ENCODE assay signal across 8 mouse cellular contexts in genomic region chr7:112336213-112336631, GRCm38 (mm10).
A peak's percentile ranks its signal among the peaks of the same experiment; 100 is the strongest.
DNase-seq lines count a peak whose midpoint lies in the region; ATAC-seq lines count a peak whose summit lies in the region.

No protein-coding gene starts in this region.

- H3K4me3 ChIP-seq in hindbrain, embryonic 10.5 days: no peak overlapping the region
- no peak overlapping the region for H3K4me3 ChIP-seq in hindbrain, embryonic 12.5 days
- no peak overlapping the region for H3K4me3 ChIP-seq in liver, embryonic 12.5 days

- DNase-seq in hindbrain, embryonic 10.5 days (ENCODE audit: low spot score): no peak
- DNase-seq in heart, postnatal 36 days: peak; percentile 47 to 59
- DNase-seq in left cerebral cortex, postnatal 25 days (ENCODE audit: low spot score in 2 of 2): peak; percentile 69 to 96
- DNase-seq in embryo, embryonic 9.5 days (ENCODE audit: extremely low spot score): no peak
- DNase-seq in adrenal gland, adult 18-20 months (ENCODE audit: low spot score in 2 of 2): no peak

- H3K36me3 ChIP-seq in hindbrain, embryonic 10.5 days: no peaks in the 10 kb centered on the region
- H3K36me3 ChIP-seq in hindbrain, embryonic 12.5 days: no peaks in the 10 kb centered on the region
- H3K36me3 ChIP-seq in liver, embryonic 12.5 days: no peaks in the 10 kb centered on the region

- no peaks in the 10 kb centered on the region for H3K9me3 ChIP-seq in hindbrain, embryonic 10.5 days
- H3K9me3 ChIP-seq in hindbrain, embryonic 12.5 days (replicated peaks): no peaks in the 10 kb centered on the region
- H3K9me3 ChIP-seq in liver, embryonic 12.5 days (replicated peaks): no peaks in the 10 kb centered on the region

- H3K4me2 ChIP-seq in hindbrain, embryonic 12.5 days (replicated peaks): no peak overlapping the region
- H3K4me2 ChIP-seq in liver, embryonic 12.5 days: no peak overlapping the region

- intact Hi-C loops in heart, postnatal 36 days (cut with DNase I): loop anchor here (2.0 kb wide), 1 partner anchor 27 kb away; no protein-coding TSS in a partner anchor
- intact Hi-C loops in left cerebral cortex, postnatal 25 days (cut with DNase I): loop anchor here (1.0 to 5.0 kb wide), 2 partner anchors 20 to 209 kb away; no protein-coding TSS in a partner anchor

- H3K9ac ChIP-seq in hindbrain, embryonic 12.5 days: no peak overlapping the region
- H3K9ac ChIP-seq in liver, embryonic 12.5 days: no peak overlapping the region

- 0 out of 2 replicates have a peak, but pooled peaks cover 4% of the 10 kb centered on the region for H3K4me1 ChIP-seq in hindbrain, embryonic 10.5 days (replicated peaks)
- H3K4me1 ChIP-seq in hindbrain, embryonic 12.5 days: 0 out of 2 replicates have a peak, but pooled peaks cover 3% of the 10 kb centered on the region
- H3K4me1 ChIP-seq in liver, embryonic 12.5 days: no peaks in the 10 kb centered on the region

- H3K27ac ChIP-seq in hindbrain, embryonic 10.5 days: peak overlapping the region; percentile 24; the same call in 1 of the 2 replicates
- no peak overlapping the region for H3K27ac ChIP-seq in hindbrain, embryonic 12.5 days
- no peak overlapping the region for H3K27ac ChIP-seq in liver, embryonic 12.5 days

- 87% methylated on average over 6 of the region's 6 CpGs for WGBS in hindbrain, embryonic 10.5 days
- WGBS in hindbrain, embryonic 12.5 days: 76% methylated on average over 6 of the region's 6 CpGs
- 66% methylated on average over 6 of the region's 6 CpGs for WGBS in liver, embryonic 12.5 days (ENCODE audit: insufficient replicate concordance)

- no peaks in the 10 kb centered on the region; the same call in 1 of the 2 replicates for H3K27me3 ChIP-seq in hindbrain, embryonic 10.5 days (ENCODE audit: insufficient read depth, poor library complexity, severe bottlenecking)
- H3K27me3 ChIP-seq in hindbrain, embryonic 12.5 days: 0 out of 2 replicates have a peak, but pooled peaks cover 3% of the 10 kb centered on the region
- H3K27me3 ChIP-seq in liver, embryonic 12.5 days (replicated peaks): no peaks in the 10 kb centered on the region

- no peak for ATAC-seq in hindbrain, embryonic 12.5 days (ENCODE audit: low FRiP score)
- ATAC-seq in frontal cortex, adult (ENCODE audit: low TSS enrichment): peak; percentile 76
- no peak for ATAC-seq in liver, embryonic 12.5 days

Comparison
In these comparisons a context has a peak if more than half of its experiments do, and no peak if none do; other contexts are left out.
1. DNase-seq: peak in heart, postnatal 36 days (2 of 2) and left cerebral cortex, postnatal 25 days (2 of 2); none in hindbrain, embryonic 10.5 days (single experiment), embryo, embryonic 9.5 days (single experiment) and adrenal gland, adult 18-20 months (0 of 2).